Comparison of ENCODE assay signal across 8 mouse cellular contexts in genomic region chr2:155729158-155729645, GRCm38 (mm10). TPM values are rescaled to one million over a fixed set of nuclear protein-coding genes. Genes with fewer than 3 reads are reported as not detected.
A peak's percentile ranks its signal among the peaks of the same experiment; 100 is the strongest.
DNase-seq lines count a peak whose midpoint lies in the region; ATAC-seq and TF ChIP-seq lines count a peak whose summit lies in the region.

Gene Edem2 (minus strand): TSS chr2:155729475.

- no peak for TF ChIP-seq CTCF in kidney, postnatal 0 days (IDR thresholded peaks at IDR 0.05; ENCODE audit: low read depth)

- under 1% methylated on average over 33 of the region's 33 CpGs for WGBS in heart, embryonic 12.5 days
- under 1% methylated on average over 33 of the region's 33 CpGs for WGBS in kidney, postnatal 0 days
- under 1% methylated on average over 32 of the region's 33 CpGs for WGBS in liver, embryonic 11.5 days
- under 1% methylated on average over 33 of the region's 33 CpGs for WGBS in stomach, embryonic 14.5 days

- H3K4me3 ChIP-seq in heart, embryonic 12.5 days: peak within 1 kb of the TSS; percentile 87
- H3K4me3 ChIP-seq in kidney, postnatal 0 days (replicated peaks; ENCODE audit: low read depth, low read length): peak within 1 kb of the TSS; percentile 86
- H3K4me3 ChIP-seq in liver, embryonic 11.5 days (ENCODE audit: low read depth, low read length): peak within 1 kb of the TSS; percentile 84
- H3K4me3 ChIP-seq in stomach, embryonic 14.5 days (ENCODE audit: low read depth, low read length): peak within 1 kb of the TSS; percentile 69

- peak; percentile 99 for ATAC-seq in erythroid progenitor cell, adult 5-6 weeks (replicated peaks; ENCODE audit: low FRiP score, poor library complexity, severe bottlenecking)
- ATAC-seq in heart, embryonic 12.5 days (ENCODE audit: insufficient number of reproducible peaks, low FRiP score): peak; percentile 89
- ATAC-seq in kidney, postnatal 0 days (replicated peaks; ENCODE audit: low FRiP score, low read depth): peak; percentile 82
- ATAC-seq in liver, embryonic 11.5 days (replicated peaks; ENCODE audit: low FRiP score): peak; percentile 89
- peak; percentile 87 for ATAC-seq in stomach, embryonic 14.5 days (ENCODE audit: insufficient number of reproducible peaks, insufficient read depth, low FRiP score, low read depth)

- H3K9me3 ChIP-seq in heart, embryonic 12.5 days (replicated peaks): no peaks in the 10 kb centered on the region
- H3K9me3 ChIP-seq in kidney, postnatal 0 days (replicated peaks; ENCODE audit: low read length): no peaks in the 10 kb centered on the region
- H3K9me3 ChIP-seq in liver, embryonic 11.5 days (ENCODE audit: control insufficient read depth, low read length): no peaks in the 10 kb centered on the region
- no peaks in the 10 kb centered on the region for H3K9me3 ChIP-seq in stomach, embryonic 14.5 days (ENCODE audit: control insufficient read depth, low read depth, low read length)

- peak within 1 kb of the TSS; percentile 93 for H3K4me2 ChIP-seq in heart, embryonic 12.5 days
- peak within 1 kb of the TSS; percentile 87 for H3K4me2 ChIP-seq in kidney, postnatal 0 days (ENCODE audit: low read length)
- H3K4me2 ChIP-seq in liver, embryonic 11.5 days: peak within 1 kb of the TSS; percentile 93
- H3K4me2 ChIP-seq in stomach, embryonic 14.5 days (replicated peaks; ENCODE audit: low read depth, low read length): peak within 1 kb of the TSS; percentile 67

- H3K4me1 ChIP-seq in heart, embryonic 12.5 days (replicated peaks): peaks cover 6% of the 10 kb centered on the region
- H3K4me1 ChIP-seq in kidney, postnatal 0 days (replicated peaks; ENCODE audit: insufficient read depth, low read length): peaks cover 4% of the 10 kb centered on the region; the same call in 1 of the 2 replicates
- H3K4me1 ChIP-seq in liver, embryonic 11.5 days (replicated peaks; ENCODE audit: control insufficient read depth, insufficient read depth, low read length): peaks cover 3% of the 10 kb centered on the region; the same call in 1 of the 2 replicates
- H3K4me1 ChIP-seq in stomach, embryonic 14.5 days (ENCODE audit: control insufficient read depth, insufficient read depth, low read length): peaks cover 7% of the 10 kb centered on the region; the same call in 1 of the 2 replicates

- no peaks in the 10 kb centered on the region for H3K27me3 ChIP-seq in heart, embryonic 12.5 days (replicated peaks)
- H3K27me3 ChIP-seq in kidney, postnatal 0 days (ENCODE audit: insufficient read depth, low read length): no peaks in the 10 kb centered on the region
- no peaks in the 10 kb centered on the region for H3K27me3 ChIP-seq in liver, embryonic 11.5 days (replicated peaks; ENCODE audit: control insufficient read depth, insufficient read depth, low read length)
- no peaks in the 10 kb centered on the region for H3K27me3 ChIP-seq in stomach, embryonic 14.5 days (ENCODE audit: control insufficient read depth, insufficient read depth, low read length)

- H3K36me3 ChIP-seq in heart, embryonic 12.5 days: peaks cover 12% of the 10 kb centered on the region
- H3K36me3 ChIP-seq in kidney, postnatal 0 days (ENCODE audit: insufficient read depth, low read length): no peaks in the 10 kb centered on the region
- H3K36me3 ChIP-seq in liver, embryonic 11.5 days (ENCODE audit: control insufficient read depth, insufficient read depth, low read length): 0 out of 2 replicates have a peak, but pooled peaks cover 2% of the 10 kb centered on the region
- H3K36me3 ChIP-seq in stomach, embryonic 14.5 days (ENCODE audit: control insufficient read depth, insufficient read depth, low read length): no peaks in the 10 kb centered on the region

- H3K27ac ChIP-seq in heart, embryonic 12.5 days (ENCODE audit: poor library complexity, severe bottlenecking): no peak within 1 kb of the TSS
- no peak within 1 kb of the TSS for H3K27ac ChIP-seq in kidney, postnatal 0 days
- no peak within 1 kb of the TSS for H3K27ac ChIP-seq in liver, embryonic 11.5 days (ENCODE audit: low read depth, low read length)
- no peak within 1 kb of the TSS for H3K27ac ChIP-seq in stomach, embryonic 14.5 days (ENCODE audit: low read length)

- H3K9ac ChIP-seq in heart, embryonic 12.5 days: peak within 1 kb of the TSS; percentile 90
- H3K9ac ChIP-seq in kidney, postnatal 0 days (ENCODE audit: low read depth, low read length): peak within 1 kb of the TSS; percentile 64
- H3K9ac ChIP-seq in liver, embryonic 11.5 days (ENCODE audit: low read depth, low read length): peak within 1 kb of the TSS; percentile 77
- H3K9ac ChIP-seq in stomach, embryonic 14.5 days (replicated peaks; ENCODE audit: low read depth, low read length): peak within 1 kb of the TSS; percentile 57; the same call in 1 of the 2 replicates

- peak; percentile 95 for DNase-seq in CD4-positive helper T cell, adult 2 months (ENCODE audit: low read depth, low spot score)
- DNase-seq in brain, embryonic 18.5 days (ENCODE audit: low read depth, low spot score): peak; percentile 88
- peak; percentile 96 for DNase-seq in kidney, postnatal 0 days (ENCODE audit: low spot score)
- peak; percentile 87 for DNase-seq in liver, embryonic 11.5 days (ENCODE audit: low spot score)
- DNase-seq in naive thymus-derived CD4-positive, alpha-beta T cell, adult 2 months (ENCODE audit: low read depth): peak; percentile 95

RNA-seq across cellular contexts. Expression of gene Edem2, which starts in this region (rescaled TPM):
- 11.3 and 12.3 TPM in 2 replicates for total RNA-seq in erythroid progenitor cell, adult 5-6 weeks (2015; ENCODE audit: low replicate concordance)
- total RNA-seq in erythroid progenitor cell, adult 5-6 weeks (2017; ENCODE audit: low replicate concordance): 6.2 and 6.7 TPM in 2 replicates
- polyA plus RNA-seq in heart, embryonic 12.5 days (2016; fragmentation: Nextera tagmentation; extraction: Ambion mirVana): 26.4 and 26.7 TPM in 2 replicates
- 36.4 and 38.1 TPM in 2 replicates for polyA plus RNA-seq in kidney, postnatal 0 days (2015; fragmentation: Nextera tagmentation; extraction: Ambion mirVana)
- 34.5 and 35.5 TPM in 2 replicates for polyA plus RNA-seq in liver, embryonic 11.5 days (2014; fragmentation: Nextera tagmentation; extraction: Ambion mirVana)
- polyA plus RNA-seq in stomach, embryonic 14.5 days (2014; fragmentation: Nextera tagmentation; extraction: Ambion mirVana): 41.6 and 50.2 TPM in 2 replicates
